Mouse (Mus musculus) cerebellum, postnatal 25 days (tissue): ENCODE results near the gene Gm11568.
A peak's percentile ranks its signal among the peaks of the same experiment; 100 is the strongest.
"Not testable (repeated sequence)": the region's sequence is repeated elsewhere in the genome, so short reads cannot be mapped to it uniquely, and the experiment has no call there.

Experiments
- DNase-seq, 2 experiments: peaks; one replicate each; pipeline ENCODE4 v3.0.0; 2021; ENCODE audit warnings: mixed read lengths in 2 of 2

The Gm11568 gene

GRCm38 (mm10) chr11:99857617-99858016, at the start of gene Gm11568:
Gene Gm11568, plus strand, starts transcription at chr11:99857917.
- no peak for DNase-seq

- DNase-seq, result not testable (repeated sequence)
Measured at GRCm38 (mm10) chr11:99809792-99810191, 47.9 kb upstream of the Gm11568 start, which contains the start of gene Krtap4-13. Gene Krtap4-13, minus strand, starts transcription at chr11:99809892.

- DNase-seq, result not testable (repeated sequence)
Measured at GRCm38 (mm10) chr11:99815566-99815965, 42.2 kb upstream of the Gm11568 start, which contains the start of gene Gm11564. Gene Gm11564, minus strand, starts transcription at chr11:99815666.

GRCm38 (mm10) chr11:99837966-99838365, 19.8 kb upstream of the Gm11568 start, which contains the start of gene 2300003K06Rik:
Gene 2300003K06Rik, minus strand, starts transcription at chr11:99838066.
- DNase-seq, result no peak

- no peak for DNase-seq
Measured at GRCm38 (mm10) chr11:99842185-99842584, 15.5 kb upstream of the Gm11568 start.

- DNase-seq, result no peak
Measured at GRCm38 (mm10) chr11:99846746-99847145, 11.0 kb upstream of the Gm11568 start.

- DNase-seq, result no peak
Measured at GRCm38 (mm10) chr11:99851508-99851907, 6.2 kb upstream of the Gm11568 start, which contains the start of gene Krtap4-16. Gene Krtap4-16, minus strand, starts transcription at chr11:99851608.

GRCm38 (mm10) chr11:99854121-99854520, 3.6 kb upstream of the Gm11568 start:
- DNase-seq, result peak in 1 of 2 experiments; percentile 6

GRCm38 (mm10) chr11:99858761-99859160, 1.0 kb downstream of the Gm11568 start:
- DNase-seq, result no peak

GRCm38 (mm10) chr11:99864176-99864575, 6.5 kb downstream of the Gm11568 start, which contains the start of gene Gm11559:
Gene Gm11559, plus strand, starts transcription at chr11:99864476.
- not testable (repeated sequence) for DNase-seq

GRCm38 (mm10) chr11:99873089-99873488, 15.4 kb downstream of the Gm11568 start, which contains the start of gene Krtap9-1:
Gene Krtap9-1, plus strand, starts transcription at chr11:99873389.
- not testable (repeated sequence) for DNase-seq

- DNase-seq, result not testable (repeated sequence)
Measured at GRCm38 (mm10) chr11:99878887-99879286, 21.2 kb downstream of the Gm11568 start, which contains the start of gene Gm11567. Gene Gm11567, plus strand, starts transcription at chr11:99879187.

- no peak for DNase-seq
Measured at GRCm38 (mm10) chr11:99907620-99908019, 49.9 kb downstream of the Gm11568 start, which contains the start of gene Krtap31-1. Gene Krtap31-1, plus strand, starts transcription at chr11:99907920.
